Mouse (Mus musculus): ENCODE results near the gene Anxa1. TPM values are rescaled to one million over a fixed set of nuclear protein-coding genes. Genes with fewer than 3 reads are reported as not detected.

The Anxa1 gene
- total and polyA plus RNA-seq, 2 experiments from 2014 or later = 10.8 to 14.6 TPM

DNA sequence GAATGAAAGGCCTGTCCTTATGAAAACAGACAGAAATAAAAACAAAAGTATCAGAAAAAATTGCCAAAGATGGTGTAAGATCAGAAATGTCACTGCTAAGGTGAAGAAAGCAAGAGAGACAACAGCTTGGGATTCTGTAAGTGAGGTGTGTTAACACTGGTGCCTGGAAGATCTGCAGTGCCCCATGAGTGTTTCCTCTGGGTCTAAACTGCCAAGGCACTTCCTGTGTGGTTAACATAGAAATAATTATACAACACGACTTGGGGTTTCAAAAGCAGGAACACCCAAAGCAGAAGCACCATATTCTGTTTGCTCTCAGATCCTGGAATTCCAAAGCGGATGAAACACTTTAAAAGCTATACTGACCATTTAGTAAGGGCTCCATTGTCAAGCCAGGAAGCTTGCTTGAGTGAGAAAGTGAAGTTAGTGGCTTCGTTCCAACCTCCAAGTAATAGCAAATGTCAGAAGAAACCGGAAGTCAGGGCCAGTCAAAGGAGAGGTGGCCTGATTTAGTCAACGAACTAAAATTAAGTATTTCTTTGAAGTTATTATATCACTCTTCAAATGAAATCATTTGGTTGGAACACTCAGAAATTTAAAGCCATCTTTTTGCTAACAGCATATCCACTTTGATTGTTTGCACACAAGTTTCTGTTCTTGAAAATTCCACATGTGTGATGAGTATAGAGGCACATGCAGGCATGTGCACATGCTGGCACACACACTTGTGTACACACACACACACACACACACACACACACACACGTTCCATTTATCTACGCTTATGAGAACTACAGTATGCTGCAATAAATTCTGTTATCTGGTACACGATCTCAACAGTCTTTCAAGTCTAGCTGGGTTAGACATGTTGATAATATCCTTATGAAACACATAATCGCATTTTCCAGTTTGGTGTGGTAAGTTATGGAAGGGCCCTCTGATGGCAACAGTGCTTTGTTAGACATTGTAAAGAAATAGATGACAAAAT is 19.1 kb upstream of the Anxa1 start:
- DNase-seq (ENCODE audit: low spot score) (no peak), ATAC-seq (no peak)
- no peak overlapping the region for H3K4me3 ChIP-seq (ENCODE audit: low read length)
- H3K9ac ChIP-seq (replicated peaks; ENCODE audit: low read length) = no peak overlapping the region
- H3K4me2 ChIP-seq (ENCODE audit: low read depth, low read length) = no peak overlapping the region
- H3K36me3 ChIP-seq (ENCODE audit: insufficient read depth, low read length) = no peaks in the 10 kb centered on the region
- no peaks in the 10 kb centered on the region for H3K27me3 ChIP-seq (ENCODE audit: insufficient read depth, low read length)
- TF ChIP-seq CTCF (IDR thresholded peaks at IDR 0.05; ENCODE audit: low read depth) = no peak
- no peaks in the 10 kb centered on the region for H3K4me1 ChIP-seq (ENCODE audit: insufficient read depth, low read length)
- WGBS = 85% methylated on average over 9 of the region's 9 CpGs
- H3K9me3 ChIP-seq (ENCODE audit: low read length) = no peaks in the 10 kb centered on the region
- no peak overlapping the region for H3K27ac ChIP-seq

DNA sequence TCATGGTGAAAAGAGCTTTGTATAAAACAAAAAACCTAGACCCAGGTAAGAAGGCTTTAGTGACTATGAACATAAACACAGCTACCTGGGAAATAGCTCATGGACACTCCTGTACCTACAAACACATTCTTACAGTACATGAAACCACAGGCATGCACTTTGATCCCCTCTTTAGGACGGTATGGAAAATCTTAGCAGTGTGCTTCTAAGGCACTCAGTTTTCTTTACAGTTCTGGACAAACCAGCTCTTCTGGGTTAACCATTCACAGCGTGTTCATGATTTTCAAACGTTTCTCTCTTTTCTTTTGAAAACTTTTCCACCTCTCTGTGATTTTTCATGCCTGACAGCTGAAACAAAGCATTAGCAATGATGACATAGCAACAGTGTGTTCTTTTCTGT is 15.7 kb upstream of the Anxa1 start:
- ATAC-seq = no peak
- H3K36me3 ChIP-seq (ENCODE audit: insufficient read depth, low read length) = no peaks in the 10 kb centered on the region
- no peaks in the 10 kb centered on the region for H3K4me1 ChIP-seq (ENCODE audit: insufficient read depth, low read length)
- no peak overlapping the region for H3K27ac ChIP-seq
- DNase-seq (ENCODE audit: low spot score) = no peak
- H3K9me3 ChIP-seq (ENCODE audit: low read length) = no peaks in the 10 kb centered on the region
- H3K4me3 ChIP-seq (ENCODE audit: low read length) = no peak overlapping the region
- no peaks in the 10 kb centered on the region for H3K27me3 ChIP-seq (ENCODE audit: insufficient read depth, low read length)
- 23% methylated on average over 3 of the region's 3 CpGs for WGBS
- no peak overlapping the region for H3K9ac ChIP-seq (replicated peaks; ENCODE audit: low read length)
- no peak overlapping the region for H3K4me2 ChIP-seq (ENCODE audit: low read depth, low read length)
- TF ChIP-seq CTCF (IDR thresholded peaks at IDR 0.05; ENCODE audit: low read depth) = no peak

DNA sequence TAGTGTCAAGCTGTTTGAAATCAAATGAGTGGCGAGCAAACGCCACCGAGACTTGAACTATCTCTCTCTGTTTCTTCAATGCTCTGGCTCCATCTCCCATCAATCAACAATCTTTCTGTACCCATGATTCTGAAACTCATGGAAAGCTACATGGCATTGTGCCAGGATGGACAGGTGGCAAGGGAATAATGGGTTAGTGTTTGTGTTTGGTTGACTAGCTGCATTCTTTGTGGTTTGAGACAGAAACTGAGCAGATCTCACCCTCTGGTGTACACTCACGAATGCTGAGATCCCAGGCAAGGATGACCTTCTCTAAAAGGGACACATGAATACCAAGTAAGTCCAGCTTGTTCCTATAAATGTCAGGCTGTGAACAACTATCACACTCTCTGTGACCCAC is 14.3 kb upstream of the Anxa1 start:
- Histone ChIP-seq H3K9ac (replicated peaks; ENCODE audit: low read length) (no peak overlapping the region), H3K4me2 (ENCODE audit: low read depth, low read length) (no peak overlapping the region), H3K9me3 (ENCODE audit: low read length) (no peaks in the 10 kb centered on the region), H3K27ac (no peak overlapping the region), H3K4me3 (ENCODE audit: low read length) (no peak overlapping the region), H3K4me1 (ENCODE audit: insufficient read depth, low read length) (no peaks in the 10 kb centered on the region), H3K36me3 (ENCODE audit: insufficient read depth, low read length) (no peaks in the 10 kb centered on the region), H3K27me3 (ENCODE audit: insufficient read depth, low read length) (no peaks in the 10 kb centered on the region)
- peak; percentile 29 for DNase-seq (ENCODE audit: low spot score)
- WGBS = 58% methylated on average over 4 of the region's 4 CpGs
- ATAC-seq = 0 out of 2 replicates have a peak, but pooled peaks have one; percentile 43
- no peak for TF ChIP-seq CTCF (IDR thresholded peaks at IDR 0.05; ENCODE audit: low read depth)

DNA sequence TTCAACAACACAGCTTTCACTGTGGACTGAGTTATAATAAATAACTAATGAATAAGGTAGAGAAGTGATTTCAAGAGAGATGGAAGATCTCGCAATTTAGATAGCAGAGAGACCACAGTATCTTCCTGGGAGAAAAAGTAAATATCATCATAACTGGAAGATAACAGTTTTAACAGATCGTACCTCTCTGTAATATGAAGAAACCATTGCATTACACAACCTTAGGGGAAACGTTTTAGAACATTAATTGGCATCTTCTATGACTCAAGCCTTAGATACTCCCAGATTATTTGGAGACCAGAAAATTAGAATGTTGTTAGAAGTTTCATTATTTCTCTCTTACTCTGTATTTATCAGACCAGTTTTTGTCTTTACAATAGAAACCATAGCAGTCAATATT is 13.0 kb upstream of the Anxa1 start:
- Histone ChIP-seq H3K36me3 (ENCODE audit: insufficient read depth, low read length) (no peaks in the 10 kb centered on the region), H3K9me3 (ENCODE audit: low read length) (no peaks in the 10 kb centered on the region), H3K4me3 (ENCODE audit: low read length) (no peak overlapping the region), H3K9ac (replicated peaks; ENCODE audit: low read length) (no peak overlapping the region), H3K27me3 (ENCODE audit: insufficient read depth, low read length) (no peaks in the 10 kb centered on the region), H3K4me1 (ENCODE audit: insufficient read depth, low read length) (no peaks in the 10 kb centered on the region), H3K4me2 (ENCODE audit: low read depth, low read length) (no peak overlapping the region), H3K27ac (no peak overlapping the region)
- ATAC-seq (no peak), DNase-seq (ENCODE audit: low spot score) (no peak)
- no peak for TF ChIP-seq CTCF (IDR thresholded peaks at IDR 0.05; ENCODE audit: low read depth)
- 87% methylated on average over 3 of the region's 3 CpGs for WGBS

DNA sequence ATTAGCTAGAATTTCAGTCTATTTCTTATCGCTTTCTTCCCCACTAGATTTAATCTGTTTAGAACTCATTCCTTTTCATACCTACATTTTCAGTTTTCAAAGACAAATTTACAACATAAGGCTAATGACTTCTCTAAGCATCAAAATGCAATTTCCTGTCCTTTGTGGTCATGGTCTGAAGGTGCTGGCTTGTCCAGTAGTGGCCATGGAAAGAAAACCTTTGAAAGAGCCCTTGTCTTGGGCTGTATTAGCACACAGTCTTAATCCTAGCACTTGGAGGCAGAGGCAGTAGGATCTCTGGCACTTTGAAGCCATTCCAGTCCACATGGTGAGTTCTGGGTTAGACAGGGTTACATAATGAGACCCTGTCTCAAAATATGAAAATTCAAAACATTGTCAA is 12.5 kb upstream of the Anxa1 start:
- H3K9me3 ChIP-seq (ENCODE audit: low read length) = no peaks in the 10 kb centered on the region
- no peak overlapping the region for H3K4me3 ChIP-seq (ENCODE audit: low read length)
- no peak for TF ChIP-seq CTCF (IDR thresholded peaks at IDR 0.05; ENCODE audit: low read depth)
- no peak overlapping the region for H3K9ac ChIP-seq (replicated peaks; ENCODE audit: low read length)
- no peaks in the 10 kb centered on the region for H3K27me3 ChIP-seq (ENCODE audit: insufficient read depth, low read length)
- no peak overlapping the region for H3K27ac ChIP-seq
- no peaks in the 10 kb centered on the region for H3K36me3 ChIP-seq (ENCODE audit: insufficient read depth, low read length)
- 92% methylated on average over 1 of the region's 1 CpGs for WGBS
- no peak for ATAC-seq
- no peak overlapping the region for H3K4me2 ChIP-seq (ENCODE audit: low read depth, low read length)
- H3K4me1 ChIP-seq (ENCODE audit: insufficient read depth, low read length) = no peaks in the 10 kb centered on the region
- DNase-seq (ENCODE audit: low spot score) = no peak

DNA sequence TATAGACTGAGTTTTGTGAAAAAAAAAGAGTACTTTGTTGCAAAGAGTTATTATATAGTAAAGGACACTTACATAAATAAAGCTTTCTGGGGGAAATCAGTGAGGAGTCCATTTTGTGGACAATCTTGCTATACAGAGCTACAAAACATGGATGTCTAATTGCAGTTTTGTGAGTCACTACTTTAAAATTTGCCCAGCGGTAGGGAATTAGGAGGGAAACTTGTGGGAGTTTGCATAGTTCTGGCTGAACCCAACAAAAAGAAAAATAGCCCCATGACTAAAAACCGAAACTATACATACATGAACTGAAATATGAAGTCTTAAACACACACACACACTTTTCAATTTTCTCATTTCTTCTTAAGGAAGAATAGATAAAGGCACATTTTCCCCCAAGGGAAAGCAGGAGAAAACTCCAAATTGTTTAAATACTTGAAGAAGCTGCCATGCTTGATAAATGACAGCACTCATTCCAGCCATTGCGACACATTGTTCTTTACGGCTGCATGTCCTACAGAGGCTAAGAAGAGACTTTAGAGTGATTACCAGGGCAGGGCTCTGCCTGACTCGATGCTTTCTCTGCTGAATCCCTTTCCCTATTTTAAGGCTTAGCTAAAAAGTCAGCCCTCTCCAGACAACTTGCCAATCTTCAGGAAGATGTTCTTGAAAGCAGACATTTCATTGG is 11.9 kb upstream of the Anxa1 start:
- H3K4me1 ChIP-seq (ENCODE audit: insufficient read depth, low read length) = no peaks in the 10 kb centered on the region
- H3K27ac ChIP-seq = no peak overlapping the region
- H3K36me3 ChIP-seq (ENCODE audit: insufficient read depth, low read length) = no peaks in the 10 kb centered on the region
- no peaks in the 10 kb centered on the region for H3K9me3 ChIP-seq (ENCODE audit: low read length)
- ATAC-seq = no peak
- H3K4me2 ChIP-seq (ENCODE audit: low read depth, low read length) = no peak overlapping the region
- H3K9ac ChIP-seq (replicated peaks; ENCODE audit: low read length) = no peak overlapping the region
- H3K27me3 ChIP-seq (ENCODE audit: insufficient read depth, low read length) = no peaks in the 10 kb centered on the region
- WGBS = 68% methylated on average over 5 of the region's 5 CpGs
- no peak overlapping the region for H3K4me3 ChIP-seq (ENCODE audit: low read length)
- no peak for TF ChIP-seq CTCF (IDR thresholded peaks at IDR 0.05; ENCODE audit: low read depth)
- no peak for DNase-seq (ENCODE audit: low spot score)

All from hindbrain, postnatal 0 days (tissue).